Mouse (Mus musculus): ENCODE data around the gene Vmn1r226. TPM values are rescaled to one million over a fixed set of nuclear protein-coding genes. Genes with fewer than 3 reads are reported as not detected.

Vmn1r226 gene
- total RNA-seq (2021), result not detected

DNA sequence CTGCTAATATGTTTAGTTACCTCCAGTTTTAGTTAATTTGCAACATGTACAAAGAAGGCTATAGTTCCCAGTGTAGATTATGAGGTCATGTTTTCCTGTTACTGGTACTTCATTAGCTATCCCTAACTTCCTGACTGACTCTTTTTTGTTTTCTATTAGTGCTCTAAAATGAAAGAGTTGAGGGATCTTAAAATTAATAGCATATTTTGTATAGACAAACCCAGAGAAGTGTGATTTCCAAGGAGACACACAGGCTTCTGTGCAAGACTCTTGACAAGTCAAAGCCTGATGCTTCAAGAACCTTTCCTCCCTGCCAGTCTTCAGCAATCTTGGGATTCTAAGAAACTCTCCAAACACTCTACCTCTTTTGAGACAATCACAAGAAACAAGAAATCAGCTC is at the start of gene Vmn1r226:
TSS of gene Vmn1r226 (plus strand) at position 301 of the 400 bp plus-strand sequence.
- DNase-seq, result no peak

GRCm38 (mm10) chr17:20729543-20729942 is 46.9 kb downstream of the Vmn1r226 start, which contains the start of gene Vmn1r227:
Vmn1r227 (plus strand) TSS chr17:20729843.
- DNase-seq, result no peak

Other genes with a start within 250 kb of the Vmn1r226 start
- gene Vmn2r108, start 201.5 kb upstream of the Vmn1r226 start, total RNA-seq (2021), result under 1 TPM in 1 of 2 experiments, not detected in 1; 0.05 TPM
- not detected for gene Vmn1r225, start 184.7 kb upstream of the Vmn1r226 start, total RNA-seq (2021)
- gene Vmn2r109, start 118.1 kb upstream of the Vmn1r226 start, total RNA-seq (2021), result not detected
- gene Vmn2r110, start 86.4 kb upstream of the Vmn1r226 start, total RNA-seq (2021), result not detected
- not detected for gene Fpr-rs3, start 58.0 kb upstream of the Vmn1r226 start, total RNA-seq (2021)
- gene Vmn1r227, start 47.0 kb downstream of the Vmn1r226 start, total RNA-seq (2021), result not detected
- gene Vmn1r228, start 103.3 kb downstream of the Vmn1r226 start, total RNA-seq (2021), result not detected
- gene Vmn1r229, start 128.7 kb downstream of the Vmn1r226 start, total RNA-seq (2021), result under 1 TPM; 0.05 to 0.12 TPM
- gene Vmn1r230, start 157.6 kb downstream of the Vmn1r226 start, total RNA-seq (2021), result not detected
- gene Vmn1r231, start 222.2 kb downstream of the Vmn1r226 start, total RNA-seq (2021), result not detected
- not detected for gene Vmn1r232, start 236.9 kb downstream of the Vmn1r226 start, total RNA-seq (2021)

Measured in layer of hippocampus, postnatal 36 days (tissue).